Mouse (Mus musculus): ENCODE results near the gene Mmaa. TPM values are rescaled to one million over a fixed set of nuclear protein-coding genes. Genes with fewer than 3 reads are reported as not detected.

Mmaa gene
- polyA plus RNA-seq, 1 experiment from 2014 or later, result 10.0 TPM

- H3K27me3 ChIP-seq (ENCODE audit: control insufficient read depth, insufficient read depth, low read length), result no peaks in the 10 kb centered on the region
- no peak for DNase-seq (ENCODE audit: low spot score)
- H3K4me2 ChIP-seq (replicated peaks; ENCODE audit: low read depth), result no peak overlapping the region
- 42% methylated on average over 9 of the region's 9 CpGs for WGBS
- H3K9me3 ChIP-seq (ENCODE audit: control insufficient read depth, low read length), result no peaks in the 10 kb centered on the region
- H3K4me3 ChIP-seq (ENCODE audit: low read depth, low read length), result no peak overlapping the region
- no peaks in the 10 kb centered on the region for H3K4me1 ChIP-seq (replicated peaks; ENCODE audit: control insufficient read depth, insufficient read depth)
- TF ChIP-seq EP300 (optimal IDR thresholded peaks at IDR 0.05), result no peak
- TF ChIP-seq CTCF (IDR thresholded peaks at IDR 0.05; ENCODE audit: low read depth), result no peak
- no peak overlapping the region for H3K9ac ChIP-seq (ENCODE audit: low read length)
- no peaks in the 10 kb centered on the region for H3K36me3 ChIP-seq (ENCODE audit: control insufficient read depth, insufficient read depth, low read length)
- no peak overlapping the region for H3K27ac ChIP-seq (replicated peaks)
- no peak for ATAC-seq (ENCODE audit: low FRiP score, low TSS enrichment)
Observed at GRCm38 (mm10) chr8:79331017-79331416, 36.3 kb upstream of the Mmaa start.

- 67% methylated on average over 2 of the region's 2 CpGs for WGBS
- H3K9me3 ChIP-seq (ENCODE audit: control insufficient read depth, low read length), result no peaks in the 10 kb centered on the region
- H3K4me1 ChIP-seq (replicated peaks; ENCODE audit: control insufficient read depth, insufficient read depth), result no peaks in the 10 kb centered on the region
- no peak for DNase-seq (ENCODE audit: low spot score)
- no peak for TF ChIP-seq CTCF (IDR thresholded peaks at IDR 0.05; ENCODE audit: low read depth)
- TF ChIP-seq EP300 (optimal IDR thresholded peaks at IDR 0.05), result no peak
- no peak overlapping the region for H3K9ac ChIP-seq (ENCODE audit: low read length)
- no peaks in the 10 kb centered on the region for H3K36me3 ChIP-seq (ENCODE audit: control insufficient read depth, insufficient read depth, low read length)
- no peak for ATAC-seq (ENCODE audit: low FRiP score, low TSS enrichment)
- H3K4me3 ChIP-seq (ENCODE audit: low read depth, low read length), result no peak overlapping the region
- no peak overlapping the region for H3K27ac ChIP-seq (replicated peaks)
- no peak overlapping the region for H3K4me2 ChIP-seq (replicated peaks; ENCODE audit: low read depth)
- no peaks in the 10 kb centered on the region for H3K27me3 ChIP-seq (ENCODE audit: control insufficient read depth, insufficient read depth, low read length)
Observed at GRCm38 (mm10) chr8:79329735-79330134, 35.0 kb upstream of the Mmaa start.

- TF ChIP-seq EP300 (optimal IDR thresholded peaks at IDR 0.05) (no peak), CTCF (IDR thresholded peaks at IDR 0.05; ENCODE audit: low read depth) (no peak)
- no peaks in the 10 kb centered on the region for H3K9me3 ChIP-seq (ENCODE audit: control insufficient read depth, low read length)
- H3K4me1 ChIP-seq (replicated peaks; ENCODE audit: control insufficient read depth, insufficient read depth), result no peaks in the 10 kb centered on the region
- H3K27ac ChIP-seq (replicated peaks), result no peak overlapping the region
- no peak overlapping the region for H3K9ac ChIP-seq (ENCODE audit: low read length)
- H3K27me3 ChIP-seq (ENCODE audit: control insufficient read depth, insufficient read depth, low read length), result no peaks in the 10 kb centered on the region
- no peak overlapping the region for H3K4me3 ChIP-seq (ENCODE audit: low read depth, low read length)
- 87% methylated on average over 4 of the region's 4 CpGs for WGBS
- no peaks in the 10 kb centered on the region for H3K36me3 ChIP-seq (ENCODE audit: control insufficient read depth, insufficient read depth, low read length)
- no peak for DNase-seq (ENCODE audit: low spot score)
- ATAC-seq (ENCODE audit: low FRiP score, low TSS enrichment), result no peak
- no peak overlapping the region for H3K4me2 ChIP-seq (replicated peaks; ENCODE audit: low read depth)
Observed at GRCm38 (mm10) chr8:79329182-79329581, 34.4 kb upstream of the Mmaa start.

GRCm38 (mm10) chr8:79325510-79325909 lies 30.8 kb upstream of the Mmaa start:
- no peak overlapping the region for H3K9ac ChIP-seq (ENCODE audit: low read length)
- no peaks in the 10 kb centered on the region for H3K9me3 ChIP-seq (ENCODE audit: control insufficient read depth, low read length)
- H3K36me3 ChIP-seq (ENCODE audit: control insufficient read depth, insufficient read depth, low read length), result no peaks in the 10 kb centered on the region
- H3K27me3 ChIP-seq (ENCODE audit: control insufficient read depth, insufficient read depth, low read length), result no peaks in the 10 kb centered on the region
- no peak for TF ChIP-seq EP300 (optimal IDR thresholded peaks at IDR 0.05)
- no peak for TF ChIP-seq CTCF (IDR thresholded peaks at IDR 0.05; ENCODE audit: low read depth)
- DNase-seq (ENCODE audit: low spot score) (no peak), ATAC-seq (ENCODE audit: low FRiP score, low TSS enrichment) (no peak)
- H3K4me2 ChIP-seq (replicated peaks; ENCODE audit: low read depth), result no peak overlapping the region
- no peak overlapping the region for H3K27ac ChIP-seq (replicated peaks)
- 78% methylated on average over 6 of the region's 6 CpGs for WGBS
- H3K4me3 ChIP-seq (ENCODE audit: low read depth, low read length), result no peak overlapping the region
- H3K4me1 ChIP-seq (replicated peaks; ENCODE audit: control insufficient read depth, insufficient read depth), result no peaks in the 10 kb centered on the region

GRCm38 (mm10) chr8:79324928-79325327 lies 30.2 kb upstream of the Mmaa start:
- H3K27ac ChIP-seq (replicated peaks), result no peak overlapping the region
- ATAC-seq (ENCODE audit: low FRiP score, low TSS enrichment) (no peak), DNase-seq (ENCODE audit: low spot score) (no peak)
- H3K9me3 ChIP-seq (ENCODE audit: control insufficient read depth, low read length), result no peaks in the 10 kb centered on the region
- H3K4me1 ChIP-seq (replicated peaks; ENCODE audit: control insufficient read depth, insufficient read depth), result no peaks in the 10 kb centered on the region
- H3K9ac ChIP-seq (ENCODE audit: low read length), result no peak overlapping the region
- H3K27me3 ChIP-seq (ENCODE audit: control insufficient read depth, insufficient read depth, low read length), result no peaks in the 10 kb centered on the region
- H3K4me3 ChIP-seq (ENCODE audit: low read depth, low read length), result no peak overlapping the region
- TF ChIP-seq EP300 (optimal IDR thresholded peaks at IDR 0.05) (no peak), CTCF (IDR thresholded peaks at IDR 0.05; ENCODE audit: low read depth) (no peak)
- H3K4me2 ChIP-seq (replicated peaks; ENCODE audit: low read depth), result no peak overlapping the region
- H3K36me3 ChIP-seq (ENCODE audit: control insufficient read depth, insufficient read depth, low read length), result no peaks in the 10 kb centered on the region
- 65% methylated on average over 5 of the region's 5 CpGs for WGBS

- Histone ChIP-seq H3K27me3 (ENCODE audit: control insufficient read depth, insufficient read depth, low read length) (no peaks in the 10 kb centered on the region), H3K9ac (ENCODE audit: low read length) (no peak overlapping the region), H3K27ac (replicated peaks) (no peak overlapping the region), H3K36me3 (ENCODE audit: control insufficient read depth, insufficient read depth, low read length) (no peaks in the 10 kb centered on the region), H3K9me3 (ENCODE audit: control insufficient read depth, low read length) (no peaks in the 10 kb centered on the region), H3K4me1 (replicated peaks; ENCODE audit: control insufficient read depth, insufficient read depth) (no peaks in the 10 kb centered on the region), H3K4me2 (replicated peaks; ENCODE audit: low read depth) (no peak overlapping the region), H3K4me3 (ENCODE audit: low read depth, low read length) (no peak overlapping the region)
- WGBS, result 47% methylated on average over 3 of the region's 3 CpGs
- 0 out of 2 replicates have a peak, but pooled peaks have one; percentile 24 for ATAC-seq (ENCODE audit: low FRiP score, low TSS enrichment)
- no peak for TF ChIP-seq EP300 (optimal IDR thresholded peaks at IDR 0.05)
- no peak for DNase-seq (ENCODE audit: low spot score)
Observed at GRCm38 (mm10) chr8:79324036-79324435, 29.3 kb upstream of the Mmaa start.
